Mouse (Mus musculus): ENCODE results near the gene Stard3. TPM values are rescaled to one million over a fixed set of nuclear protein-coding genes. Genes with fewer than 3 reads are reported as not detected.

Stard3 gene
- polyA plus RNA-seq, 1 experiment, result 14.9 TPM

DNA sequence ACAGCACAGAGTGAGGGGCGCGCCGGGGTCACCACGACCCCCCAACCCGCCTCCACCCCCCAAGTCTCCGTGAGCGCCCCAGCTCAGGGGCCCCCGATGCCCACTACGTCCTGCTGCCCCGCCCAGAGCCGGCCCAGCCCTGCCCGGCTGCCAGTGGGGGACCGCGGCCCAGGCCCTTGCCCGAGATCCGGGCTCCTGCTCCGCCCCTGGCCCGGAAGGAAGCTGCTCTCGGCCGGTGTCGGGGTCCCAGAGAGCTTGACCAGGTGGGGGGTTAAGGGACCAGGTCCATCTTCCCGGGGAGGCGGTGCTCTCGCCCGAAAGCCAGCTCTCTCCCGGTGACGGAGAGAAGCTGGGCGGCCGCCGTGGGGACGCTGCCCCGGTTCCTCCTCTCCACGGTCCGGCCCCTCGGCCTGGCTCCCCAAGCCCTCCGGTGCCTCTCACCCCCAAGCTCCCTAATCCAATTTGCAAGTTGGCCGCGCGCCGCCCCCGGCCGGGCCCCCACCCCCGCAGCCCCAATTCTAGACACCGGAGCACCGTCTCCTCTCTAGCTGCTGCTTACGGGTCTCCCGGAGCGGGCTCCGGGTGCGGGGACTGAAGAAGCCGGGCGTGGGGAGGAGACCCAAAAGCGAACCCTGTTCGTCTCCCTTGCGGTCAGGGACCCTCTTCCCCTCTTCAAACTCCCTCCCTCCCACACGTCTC, 29.6 kb upstream of the Stard3 start:
- Histone ChIP-seq H3K4me3 (ENCODE audit: insufficient read depth, low read length) (no peak overlapping the region), H3K4me1 (ENCODE audit: control insufficient read depth, insufficient read depth, low read length) (no peaks in the 10 kb centered on the region), H3K27ac (ENCODE audit: insufficient read depth, low read length) (no peak overlapping the region)
- TF ChIP-seq POLR2A (IDR thresholded peaks at IDR 0.05; ENCODE audit: low read depth, low read length) (no peak), CTCF (IDR thresholded peaks at IDR 0.05; ENCODE audit: borderline replicate concordance, insufficient read depth, low read length) (no peak)

- H3K4me1 ChIP-seq (ENCODE audit: control insufficient read depth, insufficient read depth, low read length), result no peaks in the 10 kb centered on the region
- H3K4me3 ChIP-seq (ENCODE audit: insufficient read depth, low read length), result no peak within 1 kb of the TSS
- TF ChIP-seq CTCF (IDR thresholded peaks at IDR 0.05; ENCODE audit: borderline replicate concordance, insufficient read depth, low read length) (no peak), POLR2A (IDR thresholded peaks at IDR 0.05; ENCODE audit: low read depth, low read length) (no peak)
- H3K27ac ChIP-seq (ENCODE audit: insufficient read depth, low read length), result no peak within 1 kb of the TSS
Observed at GRCm38 (mm10) chr11:98329081-98329959, 28.8 kb upstream of the Stard3 start, which contains the start of gene Neurod2. TSS of gene Neurod2 (minus strand) at chr11:98329648.

DNA sequence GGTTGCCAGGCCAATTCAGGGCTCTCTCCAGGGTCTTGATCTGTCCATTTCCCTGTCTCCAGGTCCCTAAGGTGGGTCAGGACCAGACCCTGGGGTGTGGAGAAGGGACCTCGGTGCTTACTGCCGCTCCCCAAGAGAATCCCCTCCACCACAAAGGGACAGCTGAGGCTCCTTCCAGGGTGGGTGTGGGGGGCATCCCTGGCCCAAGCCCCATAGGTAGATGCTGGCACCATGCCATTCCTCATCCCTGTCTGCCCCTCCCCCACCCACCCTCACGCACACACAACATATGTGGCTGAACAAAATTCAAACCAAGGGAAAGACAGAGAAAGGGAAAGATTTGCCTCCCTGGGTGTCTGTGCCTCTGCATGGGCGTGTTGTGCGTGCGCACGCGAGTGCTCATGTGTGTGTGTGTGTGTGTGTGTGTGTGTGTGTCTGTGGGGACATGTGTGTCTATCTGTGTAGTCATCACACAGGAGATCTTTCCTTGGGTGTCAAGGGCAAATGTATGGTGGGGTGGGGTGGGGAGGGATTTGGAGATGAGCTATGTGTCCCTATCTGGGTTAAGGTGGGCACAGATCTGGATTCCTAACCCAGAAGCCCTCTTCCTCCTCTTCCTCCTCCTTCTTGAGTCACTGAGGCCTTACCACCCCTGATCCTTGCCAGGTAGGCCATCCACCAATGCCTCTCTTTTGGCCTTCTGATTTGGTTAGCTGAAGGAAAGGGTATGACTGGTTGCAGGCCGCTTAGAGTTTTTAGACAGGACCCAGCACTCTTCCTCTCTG, 28.0 kb upstream of the Stard3 start:
- Histone ChIP-seq H3K4me3 (ENCODE audit: insufficient read depth, low read length) (no peak overlapping the region), H3K27ac (ENCODE audit: insufficient read depth, low read length) (no peak overlapping the region), H3K4me1 (ENCODE audit: control insufficient read depth, insufficient read depth, low read length) (no peaks in the 10 kb centered on the region)
- TF ChIP-seq POLR2A (IDR thresholded peaks at IDR 0.05; ENCODE audit: low read depth, low read length), result no peak
- TF ChIP-seq CTCF (IDR thresholded peaks at IDR 0.05; ENCODE audit: borderline replicate concordance, insufficient read depth, low read length), result no peak

DNA sequence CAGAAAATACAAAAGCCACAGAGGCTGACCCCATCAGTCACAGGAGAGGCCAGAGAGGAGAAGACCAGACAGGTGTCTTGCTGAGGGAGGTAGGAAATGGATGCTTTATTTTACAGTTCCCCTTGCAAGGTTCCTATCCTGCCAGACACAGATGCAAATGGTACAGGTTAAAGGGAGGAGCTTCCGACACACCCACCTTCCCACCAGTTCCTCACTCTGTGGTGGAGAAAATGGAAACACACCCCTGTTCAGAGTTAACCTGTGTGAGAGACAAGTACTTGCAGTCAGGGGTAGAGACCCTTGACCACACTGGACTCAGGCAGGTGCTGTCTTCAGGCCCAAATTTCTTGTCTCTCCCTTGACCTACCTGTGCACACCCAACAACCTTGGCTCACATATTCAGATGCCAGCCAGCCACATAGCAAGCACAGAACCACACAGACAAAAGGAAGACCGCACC, 27.4 kb upstream of the Stard3 start:
- Histone ChIP-seq H3K27ac (ENCODE audit: insufficient read depth, low read length) (no peak overlapping the region), H3K4me3 (ENCODE audit: insufficient read depth, low read length) (no peak overlapping the region), H3K4me1 (ENCODE audit: control insufficient read depth, insufficient read depth, low read length) (no peaks in the 10 kb centered on the region)
- TF ChIP-seq POLR2A (IDR thresholded peaks at IDR 0.05; ENCODE audit: low read depth, low read length) (no peak), CTCF (IDR thresholded peaks at IDR 0.05; ENCODE audit: borderline replicate concordance, insufficient read depth, low read length) (no peak)

- TF ChIP-seq POLR2A (IDR thresholded peaks at IDR 0.05; ENCODE audit: low read depth, low read length) (no peak), CTCF (IDR thresholded peaks at IDR 0.05; ENCODE audit: borderline replicate concordance, insufficient read depth, low read length) (no peak)
- Histone ChIP-seq H3K27ac (ENCODE audit: insufficient read depth, low read length) (no peak overlapping the region), H3K4me1 (ENCODE audit: control insufficient read depth, insufficient read depth, low read length) (no peaks in the 10 kb centered on the region), H3K4me3 (ENCODE audit: insufficient read depth, low read length) (no peak overlapping the region)
Observed at GRCm38 (mm10) chr11:98331401-98331800, 26.8 kb upstream of the Stard3 start.

DNA sequence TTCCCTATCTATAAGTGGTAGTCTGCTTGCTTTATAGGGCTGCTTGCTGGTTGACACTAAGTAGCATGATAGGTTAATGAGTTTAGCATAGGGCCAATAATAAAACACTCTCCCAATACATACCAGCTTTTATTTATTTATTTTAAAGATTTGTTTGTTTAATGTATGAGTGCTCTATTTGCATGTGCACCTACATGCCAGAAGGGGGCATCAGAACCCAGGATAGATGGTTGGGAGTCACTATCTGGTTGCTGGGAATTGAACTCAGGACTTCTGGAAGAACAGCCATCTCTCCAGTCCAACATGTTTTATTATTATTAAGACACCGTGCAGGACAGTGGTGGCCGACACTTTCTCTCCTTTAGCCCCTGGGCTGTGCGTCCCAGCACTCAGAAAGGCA, 26.0 kb upstream of the Stard3 start:
- TF ChIP-seq POLR2A (IDR thresholded peaks at IDR 0.05; ENCODE audit: low read depth, low read length) (no peak), CTCF (IDR thresholded peaks at IDR 0.05; ENCODE audit: borderline replicate concordance, insufficient read depth, low read length) (no peak)
- no peaks in the 10 kb centered on the region for H3K4me1 ChIP-seq (ENCODE audit: control insufficient read depth, insufficient read depth, low read length)
- H3K27ac ChIP-seq (ENCODE audit: insufficient read depth, low read length), result no peak overlapping the region

GRCm38 (mm10) chr11:98332841-98333240, 25.3 kb upstream of the Stard3 start:
- TF ChIP-seq POLR2A (IDR thresholded peaks at IDR 0.05; ENCODE audit: low read depth, low read length), result no peak
- no peak for TF ChIP-seq CTCF (IDR thresholded peaks at IDR 0.05; ENCODE audit: borderline replicate concordance, insufficient read depth, low read length)
- Histone ChIP-seq H3K4me3 (ENCODE audit: insufficient read depth, low read length) (no peak overlapping the region), H3K27ac (ENCODE audit: insufficient read depth, low read length) (no peak overlapping the region), H3K4me1 (ENCODE audit: control insufficient read depth, insufficient read depth, low read length) (no peaks in the 10 kb centered on the region)

More for the DNA sequence above, 26.0 kb upstream of the Stard3 start:
- no peak overlapping the region for H3K4me3 ChIP-seq (ENCODE audit: insufficient read depth, low read length)

DNA sequence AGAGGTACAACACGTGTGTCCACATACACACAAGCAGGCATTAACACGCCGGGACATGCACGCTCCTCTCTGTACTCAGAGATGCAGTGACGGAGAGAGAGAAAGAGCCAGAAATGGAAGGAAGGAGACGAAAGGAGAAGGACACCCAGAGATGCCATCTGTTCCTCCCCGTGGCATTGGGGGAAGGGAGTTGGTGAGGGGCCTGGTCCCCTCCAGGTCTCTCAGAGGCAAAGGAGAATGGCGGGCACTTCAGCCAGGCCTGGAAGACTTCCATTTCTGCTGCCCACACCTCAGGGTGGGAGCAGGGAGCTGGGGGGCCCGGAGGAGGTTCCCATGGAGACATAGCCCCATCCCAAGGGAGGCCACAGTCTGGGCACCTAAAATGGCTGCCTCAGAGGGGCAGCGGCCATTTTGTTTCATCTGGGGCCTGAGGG, 24.9 kb upstream of the Stard3 start:
- H3K4me3 ChIP-seq (ENCODE audit: insufficient read depth, low read length), result no peak overlapping the region
- TF ChIP-seq POLR2A (IDR thresholded peaks at IDR 0.05; ENCODE audit: low read depth, low read length) (no peak), CTCF (IDR thresholded peaks at IDR 0.05; ENCODE audit: borderline replicate concordance, insufficient read depth, low read length) (no peak)

DNA sequence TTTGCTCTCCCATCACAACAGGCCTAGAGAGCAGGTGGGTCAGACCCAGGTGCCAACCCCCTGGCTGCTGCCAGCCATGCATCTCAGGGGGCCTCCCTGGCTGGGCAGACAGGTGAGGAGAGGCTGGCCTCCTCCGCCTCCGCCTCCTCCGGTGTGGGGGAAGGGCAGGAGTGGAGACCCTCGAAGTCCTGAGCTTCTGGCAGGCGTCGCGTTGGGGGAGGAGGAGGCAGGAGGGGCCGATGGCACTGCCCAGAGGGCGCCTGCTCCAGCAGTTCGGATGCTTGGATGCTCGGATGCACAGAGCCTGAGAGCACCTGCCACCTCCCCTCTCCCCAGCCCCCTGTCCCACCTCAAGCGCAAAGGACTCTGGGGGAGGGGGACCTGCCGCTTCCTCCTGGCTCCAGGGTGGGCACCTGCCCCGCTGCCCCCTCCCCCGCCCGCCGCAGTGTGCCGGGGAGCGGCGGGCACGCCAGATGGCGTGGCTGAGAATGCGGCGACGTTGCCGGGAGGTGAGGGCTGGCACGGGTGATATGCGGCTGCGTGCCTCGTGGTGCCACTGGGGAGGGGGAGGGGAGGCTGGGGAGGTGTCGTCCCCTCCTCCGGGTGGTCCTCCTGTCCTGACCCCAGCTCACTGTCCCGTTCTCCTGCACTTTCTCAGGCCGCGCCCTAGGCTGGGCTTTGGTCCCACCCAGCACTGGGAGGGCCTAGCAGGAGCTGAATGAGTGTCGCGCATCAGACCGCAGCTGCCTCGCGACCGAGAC, 24.0 kb upstream of the Stard3 start:
- no peak overlapping the region for H3K27ac ChIP-seq (ENCODE audit: insufficient read depth, low read length)
- H3K4me3 ChIP-seq (ENCODE audit: insufficient read depth, low read length), result no peak overlapping the region
- H3K4me1 ChIP-seq (ENCODE audit: control insufficient read depth, insufficient read depth, low read length), result no peaks in the 10 kb centered on the region
- TF ChIP-seq POLR2A (IDR thresholded peaks at IDR 0.05; ENCODE audit: low read depth, low read length) (no peak), CTCF (IDR thresholded peaks at IDR 0.05; ENCODE audit: borderline replicate concordance, insufficient read depth, low read length) (no peak)

More for the DNA sequence above, 24.9 kb upstream of the Stard3 start:
- no peaks in the 10 kb centered on the region for H3K4me1 ChIP-seq (ENCODE audit: control insufficient read depth, insufficient read depth, low read length)
- no peak overlapping the region for H3K27ac ChIP-seq (ENCODE audit: insufficient read depth, low read length)
